Mouse (Mus musculus) forebrain, embryonic 10.5 days (tissue): ENCODE data around the gene Ppy. TPM values are rescaled to one million over a fixed set of nuclear protein-coding genes. Genes with fewer than 3 reads are reported as not detected.
A peak's percentile ranks its signal among the peaks of the same experiment; 100 is the strongest.

Experiments
- DNase-seq: peaks from one replicate; pipeline ENCODE4 v3.0.0-alpha.2; 2017; ENCODE audit warnings: low spot score; ENCODE audit errors: extremely low spot score
- H3K27ac ChIP-seq: fragments of 300-500 bp; sonication (generic); 2 replicates; pipeline ENCODE4 v1.5.1; 2016; ENCODE audit warnings: mild to moderate bottlenecking
- H3K27me3 ChIP-seq: fragments of 300-500 bp; sonication (generic); 2 replicates; pipeline ENCODE4 v1.6.1; 2016; ENCODE audit warnings: mild to moderate bottlenecking; ENCODE audit not compliant: poor library complexity, severe bottlenecking
- H3K36me3 ChIP-seq: fragments of 300-500 bp; sonication (generic); replicated peaks from 2 replicates; pipeline ENCODE4 v1.6.1; 2016; ENCODE audit warnings: mild to moderate bottlenecking, moderate library complexity
- H3K4me1 ChIP-seq: fragments of 300-500 bp; sonication (generic); 2 replicates; pipeline ENCODE4 v1.6.1; 2016
- H3K4me3 ChIP-seq: fragments of 300-500 bp; sonication (generic); 2 replicates; pipeline ENCODE4 v1.5.1; 2016; ENCODE audit warnings: mild to moderate bottlenecking, moderate library complexity
- H3K9me3 ChIP-seq: fragments of 300-500 bp; sonication (generic); 2 replicates; pipeline ENCODE4 v1.6.1; 2016; ENCODE audit warnings: mild to moderate bottlenecking, moderate library complexity
- WGBS: fragments of 180-500 bp; shearing (Covaris S2); methylation state at CpG from one replicate; pipeline ENCODE4 v1.1.7; 2016; 5-methylcytosine and 5-hydroxymethylcytosine counted together
- polyA plus RNA-seq: library from polyadenylated mRNA; unstranded; fragments of >200 nt; fragmentation: Nextera tagmentation; extraction: Ambion mirVana; gene quantifications from 2 replicates; pipeline ENCODE4 v1.2.1, GENCODE M21; 2016

The Ppy gene
- polyA plus RNA-seq, 1 experiment from 2014 or later = not detected

GRCm38 (mm10) chr11:102086331-102086730 is 14.8 kb downstream of the Ppy start:
- peaks cover 10% of the 10 kb centered on the region for H3K27me3 ChIP-seq
- H3K4me1 ChIP-seq = peaks cover 79% of the 10 kb centered on the region
- no peak for DNase-seq
- peaks cover 7% of the 10 kb centered on the region; the same call in 1 of the 2 replicates for H3K9me3 ChIP-seq
- H3K27ac ChIP-seq = peak overlapping the region; percentile 94
- WGBS = 10% methylated on average over 3 of the region's 3 CpGs
- peak overlapping the region; percentile 79 for H3K4me3 ChIP-seq
- peaks cover 19% of the 10 kb centered on the region for H3K36me3 ChIP-seq

GRCm38 (mm10) chr11:102084159-102084558 is 17.0 kb downstream of the Ppy start:
- H3K27ac ChIP-seq = no peak overlapping the region; the same call in 1 of the 2 replicates

GRCm38 (mm10) chr11:102083193-102083592 is 17.9 kb downstream of the Ppy start:
- 67% methylated on average over 4 of the region's 4 CpGs for WGBS

More at GRCm38 (mm10) chr11:102084159-102084558, 17.0 kb downstream of the Ppy start:
- peaks cover 7% of the 10 kb centered on the region; the same call in 1 of the 2 replicates for H3K9me3 ChIP-seq
- peaks cover 35% of the 10 kb centered on the region for H3K36me3 ChIP-seq
- H3K4me3 ChIP-seq = 0 out of 2 replicates have a peak overlapping the region, but pooled peaks have one; percentile 12
- no peak for DNase-seq
- peaks cover 26% of the 10 kb centered on the region for H3K27me3 ChIP-seq
- WGBS = 19% methylated on average over 7 of the region's 7 CpGs
- H3K4me1 ChIP-seq = peaks cover 76% of the 10 kb centered on the region

GRCm38 (mm10) chr11:102082322-102082721 is 18.8 kb downstream of the Ppy start:
- peak; percentile 85 for DNase-seq
- Histone ChIP-seq H3K27me3 (peaks cover 26% of the 10 kb centered on the region), H3K9me3 (peaks cover 7% of the 10 kb centered on the region; the same call in 1 of the 2 replicates), H3K4me1 (peaks cover 61% of the 10 kb centered on the region), H3K27ac (peak overlapping the region; percentile 75), H3K36me3 (peaks cover 52% of the 10 kb centered on the region), H3K4me3 (peak overlapping the region; percentile 57)
- WGBS = under 1% methylated on average over 18 of the region's 18 CpGs

More at GRCm38 (mm10) chr11:102083193-102083592, 17.9 kb downstream of the Ppy start:
- Histone ChIP-seq H3K27ac (no peak overlapping the region), H3K36me3 (peaks cover 45% of the 10 kb centered on the region), H3K9me3 (peaks cover 7% of the 10 kb centered on the region; the same call in 1 of the 2 replicates), H3K27me3 (peaks cover 26% of the 10 kb centered on the region), H3K4me3 (peak overlapping the region; percentile 57; the same call in 1 of the 2 replicates), H3K4me1 (peaks cover 67% of the 10 kb centered on the region)
- no peak for DNase-seq

GRCm38 (mm10) chr11:102073722-102074121 is 27.4 kb downstream of the Ppy start:
- peaks cover 10% of the 10 kb centered on the region for H3K4me1 ChIP-seq
- no peaks in the 10 kb centered on the region for H3K9me3 ChIP-seq
- no peak overlapping the region for H3K4me3 ChIP-seq
- WGBS = 89% methylated on average over 14 of the region's 14 CpGs
- DNase-seq = no peak
- peaks cover 38% of the 10 kb centered on the region for H3K36me3 ChIP-seq
- no peak overlapping the region for H3K27ac ChIP-seq
- peaks cover 24% of the 10 kb centered on the region for H3K27me3 ChIP-seq

GRCm38 (mm10) chr11:102072729-102073128 is 28.4 kb downstream of the Ppy start:
- H3K36me3 ChIP-seq = peaks cover 28% of the 10 kb centered on the region
- no peak overlapping the region for H3K27ac ChIP-seq
- H3K4me3 ChIP-seq = no peak overlapping the region
- peaks cover 24% of the 10 kb centered on the region for H3K27me3 ChIP-seq
- 86% methylated on average over 5 of the region's 5 CpGs for WGBS
- no peaks in the 10 kb centered on the region for H3K9me3 ChIP-seq
- H3K4me1 ChIP-seq = peaks cover 10% of the 10 kb centered on the region
- no peak for DNase-seq

GRCm38 (mm10) chr11:102070426-102070825 is 30.7 kb downstream of the Ppy start:
- Histone ChIP-seq H3K27me3 (peaks cover 24% of the 10 kb centered on the region), H3K9me3 (no peaks in the 10 kb centered on the region), H3K36me3 (peaks cover 13% of the 10 kb centered on the region), H3K27ac (no peak overlapping the region), H3K4me3 (peak overlapping the region; percentile 9; the same call in 1 of the 2 replicates), H3K4me1 (peaks cover 10% of the 10 kb centered on the region)
- DNase-seq = no peak
- 3% methylated on average over 13 of the region's 13 CpGs for WGBS

- peaks cover 10% of the 10 kb centered on the region for H3K4me1 ChIP-seq
- H3K9me3 ChIP-seq = no peaks in the 10 kb centered on the region
- H3K27me3 ChIP-seq = peaks cover 24% of the 10 kb centered on the region
- no peak for DNase-seq
- no peak overlapping the region for H3K4me3 ChIP-seq
- H3K36me3 ChIP-seq = peaks cover 13% of the 10 kb centered on the region
- no peak overlapping the region for H3K27ac ChIP-seq
- WGBS = 64% methylated on average over 11 of the region's 11 CpGs
These were observed 31.5 kb downstream of the Ppy start for GRCm38 (mm10) chr11:102069633-102070032.

- 27% methylated on average over 2 of the region's 2 CpGs for WGBS
- H3K9me3 ChIP-seq = no peaks in the 10 kb centered on the region
- no peak overlapping the region for H3K4me3 ChIP-seq
- no peak for DNase-seq
- no peak overlapping the region for H3K27ac ChIP-seq
- H3K27me3 ChIP-seq = peaks cover 20% of the 10 kb centered on the region
- H3K36me3 ChIP-seq = peaks cover 12% of the 10 kb centered on the region
- H3K4me1 ChIP-seq = peaks cover 10% of the 10 kb centered on the region
These were observed 32.1 kb downstream of the Ppy start for GRCm38 (mm10) chr11:102068969-102069368.

- Histone ChIP-seq H3K9me3 (no peaks in the 10 kb centered on the region), H3K36me3 (peaks cover 44% of the 10 kb centered on the region), H3K4me3 (no peak overlapping the region), H3K4me1 (peaks cover 13% of the 10 kb centered on the region), H3K27me3 (peaks cover 40% of the 10 kb centered on the region), H3K27ac (no peak overlapping the region)
- DNase-seq = no peak
- WGBS = 74% methylated on average over 13 of the region's 13 CpGs
These were observed 38.0 kb downstream of the Ppy start for GRCm38 (mm10) chr11:102063076-102063475.

- Histone ChIP-seq H3K36me3 (peaks cover 45% of the 10 kb centered on the region), H3K4me3 (peak overlapping the region; percentile 57; the same call in 1 of the 2 replicates), H3K4me1 (peaks cover 13% of the 10 kb centered on the region), H3K27me3 (peaks cover 40% of the 10 kb centered on the region), H3K27ac (no peak overlapping the region), H3K9me3 (no peaks in the 10 kb centered on the region)
- 14% methylated on average over 16 of the region's 16 CpGs for WGBS
- no peak for DNase-seq
These were observed 39.1 kb downstream of the Ppy start for GRCm38 (mm10) chr11:102061941-102062473.

- H3K27ac ChIP-seq = peak overlapping the region; percentile 75
- H3K27me3 ChIP-seq = peaks cover 40% of the 10 kb centered on the region
- H3K4me1 ChIP-seq = peaks cover 13% of the 10 kb centered on the region
- DNase-seq = peak; percentile 81
- peaks cover 45% of the 10 kb centered on the region for H3K36me3 ChIP-seq
- H3K9me3 ChIP-seq = no peaks in the 10 kb centered on the region
- H3K4me3 ChIP-seq = peak overlapping the region; percentile 57
- 3% methylated on average over 23 of the region's 23 CpGs for WGBS
These were observed 39.7 kb downstream of the Ppy start for GRCm38 (mm10) chr11:102061236-102061940.

- peak; percentile 54 for DNase-seq
- no peak overlapping the region for H3K4me3 ChIP-seq
- 25% methylated on average over 9 of the region's 9 CpGs for WGBS
- peaks cover 9% of the 10 kb centered on the region for H3K36me3 ChIP-seq
- H3K9me3 ChIP-seq = no peaks in the 10 kb centered on the region
- H3K27me3 ChIP-seq = peaks cover 5% of the 10 kb centered on the region; the same call in 1 of the 2 replicates
- H3K27ac ChIP-seq = no peak overlapping the region
- H3K4me1 ChIP-seq = 0 out of 2 replicates have a peak, but pooled peaks cover 6% of the 10 kb centered on the region
These were observed 47.3 kb downstream of the Ppy start for GRCm38 (mm10) chr11:102053847-102054246.
